Mouse (Mus musculus): Measurements from ENCODE around the gene Samm50. TPM values are rescaled to one million over a fixed set of nuclear protein-coding genes. Genes with fewer than 3 reads are reported as not detected.

Samm50 gene
- polyA plus RNA-seq, 1 experiment: 50.9 TPM

DNA sequence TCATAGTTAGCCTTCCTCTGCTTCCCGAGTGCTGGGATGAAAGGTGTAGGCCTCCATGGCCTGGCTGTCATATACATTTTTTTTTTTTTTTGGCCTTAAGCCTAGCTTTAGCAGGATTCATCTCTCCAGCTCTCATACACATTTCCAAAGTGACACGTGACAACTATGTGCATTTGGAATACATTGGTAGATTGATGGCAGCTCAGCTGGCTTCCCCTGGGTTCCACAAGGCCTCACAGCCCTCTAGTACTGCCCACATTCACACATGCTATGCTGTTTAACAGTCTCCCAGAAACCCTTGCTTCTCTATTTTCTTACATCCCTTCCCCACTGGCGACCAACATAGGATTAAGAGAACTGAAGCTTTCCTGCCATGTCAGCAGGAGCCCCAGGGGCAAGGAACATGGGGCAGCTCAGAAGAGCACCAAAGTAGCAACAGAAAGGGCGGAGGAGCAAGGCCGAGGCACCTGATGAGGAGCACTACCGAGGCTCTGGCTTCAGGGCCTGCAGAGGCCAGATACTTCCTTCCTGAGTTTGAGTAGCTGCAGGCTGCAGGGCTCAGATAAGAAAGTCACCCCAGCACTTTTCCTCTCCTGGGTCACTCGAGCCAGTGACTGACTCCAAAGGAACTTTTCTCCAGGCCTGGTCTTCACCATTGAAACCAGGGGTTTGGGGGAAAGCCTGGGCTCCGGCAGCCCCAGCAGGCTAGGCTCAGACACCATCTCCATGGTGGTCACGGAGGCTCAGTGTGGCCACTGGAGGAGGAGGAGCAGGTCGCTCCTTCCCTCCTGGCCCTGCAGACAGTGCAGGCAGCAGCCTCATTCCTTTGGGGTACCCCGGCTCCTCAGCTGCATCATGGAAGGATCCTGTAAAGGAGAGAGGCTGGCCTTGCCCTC, 17.7 kb downstream of the Samm50 start:
- Histone ChIP-seq H3K4me1 (ENCODE audit: control insufficient read depth, insufficient read depth, low read length) (no peaks in the 10 kb centered on the region), H3K4me3 (ENCODE audit: insufficient read depth, low read length) (no peak overlapping the region), H3K27ac (ENCODE audit: insufficient read depth, low read depth, low read length) (no peak overlapping the region)
- TF ChIP-seq POLR2A (IDR thresholded peaks at IDR 0.05; ENCODE audit: borderline replicate concordance, low read depth, low read length) (no peak), CTCF (IDR thresholded peaks at IDR 0.05; ENCODE audit: low read depth, low read length) (0 out of 2 replicates have a peak, but pooled peaks have one; percentile 12)

DNA sequence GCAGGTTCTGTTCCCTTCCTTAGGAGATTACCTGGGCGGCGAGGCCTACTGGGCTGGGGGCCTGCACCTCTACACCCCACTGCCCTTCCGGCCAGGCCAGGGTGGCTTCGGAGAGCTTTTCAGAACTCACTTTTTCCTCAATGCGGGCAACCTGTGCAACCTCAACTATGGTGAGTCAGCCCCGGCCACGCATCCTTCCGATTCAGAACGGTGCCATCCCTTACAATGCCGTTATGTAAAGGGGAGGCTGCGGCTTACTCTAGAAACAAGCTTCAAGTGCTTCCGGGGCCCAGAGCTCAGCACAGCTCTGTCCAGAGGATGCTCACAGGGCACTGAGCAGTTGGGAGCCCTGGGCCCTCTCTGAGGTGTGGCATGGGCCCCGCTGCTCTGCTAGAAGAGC, 18.4 kb downstream of the Samm50 start:
- H3K27ac ChIP-seq (ENCODE audit: insufficient read depth, low read depth, low read length): no peak overlapping the region
- no peaks in the 10 kb centered on the region for H3K4me1 ChIP-seq (ENCODE audit: control insufficient read depth, insufficient read depth, low read length)
- TF ChIP-seq POLR2A (IDR thresholded peaks at IDR 0.05; ENCODE audit: borderline replicate concordance, low read depth, low read length) (no peak), CTCF (IDR thresholded peaks at IDR 0.05; ENCODE audit: low read depth, low read length) (no peak)
- no peak overlapping the region for H3K4me3 ChIP-seq (ENCODE audit: insufficient read depth, low read length)

DNA sequence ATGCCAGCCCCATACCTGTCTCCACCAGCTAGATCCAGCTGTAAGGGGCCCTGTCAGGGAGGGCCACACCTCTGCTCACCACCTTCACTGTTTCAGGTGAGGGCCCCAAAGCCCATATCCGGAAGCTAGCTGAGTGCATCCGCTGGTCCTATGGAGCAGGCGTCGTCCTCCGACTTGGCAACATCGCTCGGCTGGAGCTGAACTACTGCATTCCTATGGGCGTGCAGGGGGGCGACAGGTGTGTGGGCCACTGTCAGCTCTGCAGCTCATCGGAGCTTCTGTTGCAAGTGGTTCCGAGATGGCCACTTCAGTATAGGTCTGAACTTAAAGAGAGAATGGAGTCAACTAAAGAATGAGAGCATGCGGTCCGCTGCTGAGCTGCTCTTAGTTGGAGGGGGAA, 18.9 kb downstream of the Samm50 start:
- Histone ChIP-seq H3K4me1 (ENCODE audit: control insufficient read depth, insufficient read depth, low read length) (no peaks in the 10 kb centered on the region), H3K27ac (ENCODE audit: insufficient read depth, low read depth, low read length) (no peak overlapping the region), H3K4me3 (ENCODE audit: insufficient read depth, low read length) (no peak overlapping the region)
- TF ChIP-seq POLR2A (IDR thresholded peaks at IDR 0.05; ENCODE audit: borderline replicate concordance, low read depth, low read length): no peak
- no peak for TF ChIP-seq CTCF (IDR thresholded peaks at IDR 0.05; ENCODE audit: low read depth, low read length)

DNA sequence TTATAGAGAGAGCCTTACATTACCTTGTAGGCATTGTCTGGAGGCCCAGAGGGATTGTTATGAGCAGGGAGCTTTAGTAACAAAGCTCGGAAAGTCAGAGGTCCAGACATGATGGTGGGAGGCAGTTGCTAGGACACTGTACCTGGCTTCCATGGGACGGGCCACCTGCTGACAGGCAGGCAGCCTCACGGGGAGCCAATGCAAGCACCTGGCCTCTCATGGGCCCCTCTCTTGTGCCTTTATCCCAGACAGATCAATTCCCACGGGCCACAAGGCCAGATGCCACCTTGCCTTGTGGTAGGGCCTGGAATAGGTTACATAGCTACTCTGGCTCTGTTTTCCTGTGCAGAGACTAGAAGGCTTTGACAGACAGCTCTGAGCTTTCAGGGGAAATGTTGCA, 19.5 kb downstream of the Samm50 start:
- Histone ChIP-seq H3K4me1 (ENCODE audit: control insufficient read depth, insufficient read depth, low read length) (no peaks in the 10 kb centered on the region), H3K27ac (ENCODE audit: insufficient read depth, low read depth, low read length) (no peak overlapping the region), H3K4me3 (ENCODE audit: insufficient read depth, low read length) (no peak overlapping the region)
- TF ChIP-seq POLR2A (IDR thresholded peaks at IDR 0.05; ENCODE audit: borderline replicate concordance, low read depth, low read length) (no peak), CTCF (IDR thresholded peaks at IDR 0.05; ENCODE audit: low read depth, low read length) (no peak)

- Histone ChIP-seq H3K4me1 (ENCODE audit: control insufficient read depth, insufficient read depth, low read length) (no peaks in the 10 kb centered on the region), H3K4me3 (ENCODE audit: insufficient read depth, low read length) (no peak overlapping the region), H3K27ac (ENCODE audit: insufficient read depth, low read depth, low read length) (no peak overlapping the region)
- TF ChIP-seq CTCF (IDR thresholded peaks at IDR 0.05; ENCODE audit: low read depth, low read length) (peak; percentile 96), POLR2A (IDR thresholded peaks at IDR 0.05; ENCODE audit: borderline replicate concordance, low read depth, low read length) (no peak)
Observed at GRCm38 (mm10) chr15:84212031-84212755, 20.2 kb downstream of the Samm50 start.

DNA sequence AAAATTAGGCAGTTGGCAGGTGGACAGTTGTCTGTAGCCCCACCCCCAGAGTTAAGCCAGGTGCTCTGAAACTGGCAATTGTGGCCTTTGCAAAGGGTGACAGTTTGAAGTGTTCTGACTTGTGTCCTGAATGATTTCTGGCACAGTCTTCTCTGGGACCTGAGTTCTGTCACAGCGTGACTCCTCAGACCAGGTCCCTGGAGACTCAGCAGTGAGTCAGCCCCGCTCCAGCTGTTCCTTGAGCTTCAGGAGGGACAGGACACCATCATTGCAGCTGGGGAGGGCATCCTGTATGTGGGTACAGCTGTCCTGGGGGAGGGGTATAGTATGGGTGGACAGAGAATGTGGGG, 20.7 kb downstream of the Samm50 start:
- TF ChIP-seq CTCF (IDR thresholded peaks at IDR 0.05; ENCODE audit: low read depth, low read length) (no peak), POLR2A (IDR thresholded peaks at IDR 0.05; ENCODE audit: borderline replicate concordance, low read depth, low read length) (no peak)
- Histone ChIP-seq H3K4me3 (ENCODE audit: insufficient read depth, low read length) (no peak overlapping the region), H3K4me1 (ENCODE audit: control insufficient read depth, insufficient read depth, low read length) (no peaks in the 10 kb centered on the region), H3K27ac (ENCODE audit: insufficient read depth, low read depth, low read length) (no peak overlapping the region)

DNA sequence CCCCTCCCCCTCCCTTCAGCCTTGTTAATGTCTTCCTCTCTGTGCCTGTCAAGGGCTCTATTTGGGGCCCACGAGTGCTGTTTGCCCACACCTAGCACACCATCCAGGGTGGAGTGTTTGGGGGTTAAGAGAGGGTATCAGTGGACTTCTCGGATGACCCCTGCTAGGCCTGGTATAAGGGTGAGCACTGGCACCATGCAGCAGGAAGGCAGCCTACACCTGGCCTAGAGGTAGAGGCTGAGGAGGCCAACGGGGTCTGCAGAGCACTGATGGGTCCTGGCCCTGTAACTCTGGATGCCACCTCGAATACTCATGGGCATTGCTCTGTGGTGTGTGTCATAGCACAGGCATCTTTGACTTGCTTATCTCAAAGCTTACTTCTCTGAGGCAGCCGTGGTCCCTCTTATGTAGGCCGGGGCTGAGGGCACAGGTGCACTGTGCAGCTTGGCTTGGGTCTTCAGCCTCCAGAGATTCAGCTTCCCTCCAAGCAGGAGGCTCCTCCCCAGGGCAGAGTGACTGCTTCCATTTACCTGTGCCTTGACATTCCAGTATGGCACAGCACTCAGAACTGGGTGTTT, 21.2 kb downstream of the Samm50 start:
- Histone ChIP-seq H3K27ac (ENCODE audit: insufficient read depth, low read depth, low read length) (no peak overlapping the region), H3K4me1 (ENCODE audit: control insufficient read depth, insufficient read depth, low read length) (peaks cover 2% of the 10 kb centered on the region; the same call in 1 of the 2 replicates), H3K4me3 (ENCODE audit: insufficient read depth, low read length) (no peak overlapping the region)
- TF ChIP-seq CTCF (IDR thresholded peaks at IDR 0.05; ENCODE audit: low read depth, low read length) (no peak), POLR2A (IDR thresholded peaks at IDR 0.05; ENCODE audit: borderline replicate concordance, low read depth, low read length) (no peak)

DNA sequence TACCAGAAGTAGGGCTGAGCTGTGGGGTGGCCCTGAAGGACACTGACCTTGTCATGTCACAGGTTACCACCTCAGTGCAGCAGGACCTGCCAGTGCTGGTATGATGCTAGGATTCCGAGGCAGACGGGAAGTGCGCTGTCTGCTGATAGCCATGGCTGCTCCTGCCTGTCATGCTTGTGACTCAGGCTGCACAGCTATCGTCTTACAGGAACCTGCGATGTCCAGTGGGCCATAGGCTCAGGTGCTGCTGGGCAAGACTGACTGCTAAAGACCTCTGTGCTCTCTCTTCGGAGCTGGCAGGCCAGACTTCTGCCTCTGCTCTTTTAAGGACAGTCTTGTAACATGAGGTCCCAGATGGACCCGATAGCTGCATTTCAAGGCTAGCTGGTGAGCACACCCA, 22.4 kb downstream of the Samm50 start:
- Histone ChIP-seq H3K4me3 (ENCODE audit: insufficient read depth, low read length) (no peak overlapping the region), H3K4me1 (ENCODE audit: control insufficient read depth, insufficient read depth, low read length) (peaks cover 4% of the 10 kb centered on the region; the same call in 1 of the 2 replicates), H3K27ac (ENCODE audit: insufficient read depth, low read depth, low read length) (no peak overlapping the region)
- TF ChIP-seq POLR2A (IDR thresholded peaks at IDR 0.05; ENCODE audit: borderline replicate concordance, low read depth, low read length) (no peak), CTCF (IDR thresholded peaks at IDR 0.05; ENCODE audit: low read depth, low read length) (no peak)

GRCm38 (mm10) chr15:84215273-84215672, 23.2 kb downstream of the Samm50 start:
- TF ChIP-seq CTCF (IDR thresholded peaks at IDR 0.05; ENCODE audit: low read depth, low read length) (no peak), POLR2A (IDR thresholded peaks at IDR 0.05; ENCODE audit: borderline replicate concordance, low read depth, low read length) (no peak)
- H3K4me3 ChIP-seq (ENCODE audit: insufficient read depth, low read length): no peak overlapping the region
- peaks cover 4% of the 10 kb centered on the region; the same call in 1 of the 2 replicates for H3K4me1 ChIP-seq (ENCODE audit: control insufficient read depth, insufficient read depth, low read length)
- H3K27ac ChIP-seq (ENCODE audit: insufficient read depth, low read depth, low read length): no peak overlapping the region
